Mouse (Mus musculus) mouse embryonic stem cell (cell line): ENCODE results near the gene Ptprc.

Experiments
- in situ Hi-C, 2 experiments: fragments of 300-500 bp; cut with MboI; formaldehyde crosslinking; loops; 1 replicate in 1 of 2; 3 replicates in 1 of 2; pipeline ENCODE4 v1.14.3; 2019 to 2020; ENCODE audit warnings: low sequenced_read_pairs in 2 of 2, low pct_unique_long_range_greater_than_20kb in 1 of 2, mixed read lengths in 1 of 2; ENCODE audit not compliant: unreplicated experiment in 1 of 2

Ptprc gene

GRCm38 (mm10) chr1:138119895-138120294 lies 55.6 kb downstream of the Ptprc start:
- in situ Hi-C loops = no loop called here

- in situ Hi-C loops = no loop called here
Measured at GRCm38 (mm10) chr1:138093219-138093618, 82.3 kb downstream of the Ptprc start.

GRCm38 (mm10) chr1:138085810-138086209 lies 89.7 kb downstream of the Ptprc start:
- in situ Hi-C loops = no loop called here

- in situ Hi-C loops = no loop called here
Measured at GRCm38 (mm10) chr1:138083707-138084106, 91.8 kb downstream of the Ptprc start.

- in situ Hi-C loops = no loop called here
Measured at GRCm38 (mm10) chr1:138080308-138080707, 95.2 kb downstream of the Ptprc start.

- in situ Hi-C loops = loop anchor here (10.0 to 25.0 kb wide), 3 partner anchors 707 to 810 kb away; no protein-coding TSS in a partner anchor
Measured at GRCm38 (mm10) chr1:138044196-138044945, 131.1 kb downstream of the Ptprc start.

GRCm38 (mm10) chr1:138040556-138040955 lies 135.0 kb downstream of the Ptprc start:
- in situ Hi-C loops = loop anchor here (10.0 to 25.0 kb wide), 3 partner anchors 703 to 806 kb away; no protein-coding TSS in a partner anchor

- in situ Hi-C loops = loop anchor here (25.0 kb wide), 2 partner anchors 702 to 802 kb away; no protein-coding TSS in a partner anchor
Measured at GRCm38 (mm10) chr1:138039201-138039600, 136.3 kb downstream of the Ptprc start.

GRCm38 (mm10) chr1:138037484-138037883 lies 138.0 kb downstream of the Ptprc start:
- in situ Hi-C loops = loop anchor here (25.0 kb wide), 2 partner anchors 700 to 800 kb away; no protein-coding TSS in a partner anchor

- in situ Hi-C loops = loop anchor here (25.0 kb wide), 2 partner anchors 692 to 792 kb away; no protein-coding TSS in a partner anchor
Measured at GRCm38 (mm10) chr1:138029649-138030048, 145.9 kb downstream of the Ptprc start.

- in situ Hi-C loops = loop anchor here (25.0 kb wide), 2 partner anchors 688 to 788 kb away; no protein-coding TSS in a partner anchor
Measured at GRCm38 (mm10) chr1:138025298-138025697, 150.2 kb downstream of the Ptprc start.

GRCm38 (mm10) chr1:138023601-138024000 lies 151.9 kb downstream of the Ptprc start:
- in situ Hi-C loops = no loop called here

- in situ Hi-C loops = no loop called here
Measured at GRCm38 (mm10) chr1:138022918-138023295, 152.6 kb downstream of the Ptprc start.

- in situ Hi-C loops = no loop called here
Measured at GRCm38 (mm10) chr1:138021962-138022917, 153.3 kb downstream of the Ptprc start.
